Mouse (Mus musculus): Measurements from ENCODE around the gene Serpinc1. TPM values are rescaled to one million over a fixed set of nuclear protein-coding genes. Genes with fewer than 3 reads are reported as not detected.
"Not testable (repeated sequence)": the region's sequence is repeated elsewhere in the genome, so short reads cannot be mapped to it uniquely, and the experiment has no call there.

The Serpinc1 gene
- polyA plus RNA-seq, 1 experiment from 2014 or later: 2.9 TPM

DNA sequence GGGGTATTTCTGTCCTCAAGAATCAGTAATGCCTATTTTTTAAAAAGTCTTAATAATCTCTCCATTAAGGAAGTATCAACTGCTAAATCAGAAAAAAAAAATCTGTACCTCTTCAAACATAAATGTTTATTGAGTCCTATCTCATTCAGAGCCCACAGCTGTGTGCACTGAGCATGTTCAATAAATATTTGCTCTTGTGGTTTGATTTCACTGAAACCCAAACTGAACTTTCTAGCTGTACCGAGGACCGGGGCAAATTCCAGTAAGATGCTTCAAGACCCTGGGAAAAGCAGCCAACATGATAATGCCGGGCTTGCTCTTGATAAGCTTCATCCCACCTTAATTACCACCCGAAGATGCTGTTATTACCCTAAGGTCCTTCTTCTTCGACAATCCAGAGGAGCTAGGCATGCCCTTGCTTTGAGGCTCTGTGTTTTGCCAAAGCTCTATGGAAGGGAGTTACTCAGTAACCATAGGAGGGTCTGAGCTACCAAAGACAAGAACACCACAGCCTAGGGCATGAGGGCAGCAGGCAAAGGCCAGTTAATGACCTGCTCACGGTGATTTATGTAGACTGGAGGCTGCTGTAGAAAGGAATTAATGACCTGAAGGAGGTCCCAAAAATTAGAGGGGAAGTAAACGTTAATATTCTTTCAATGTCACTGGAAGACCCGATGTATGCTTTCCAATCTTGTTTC, 2.3 kb downstream of the Serpinc1 start:
- H3K27ac ChIP-seq (replicated peaks; ENCODE audit: low read depth, low read length): no peak overlapping the region
- 89% methylated on average over 8 of the region's 8 CpGs for WGBS

DNA sequence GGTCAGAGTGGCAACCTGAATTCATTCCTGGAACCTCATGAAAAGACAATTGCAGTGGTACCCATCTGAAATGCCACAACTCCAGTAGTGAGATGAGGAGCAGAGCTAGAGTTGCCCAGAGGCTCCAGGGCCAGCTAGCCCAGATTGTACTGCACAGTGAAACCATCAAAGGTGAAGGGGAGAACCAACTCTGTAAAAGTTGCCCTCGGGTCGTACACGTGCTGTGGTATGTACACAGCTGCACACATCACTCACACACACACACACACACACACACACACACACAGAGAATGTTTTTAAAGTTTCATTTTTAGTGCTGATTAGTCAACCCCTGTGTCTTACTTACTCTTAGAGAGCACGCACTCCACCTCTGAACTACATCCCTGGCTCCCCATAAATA, 3.0 kb downstream of the Serpinc1 start:
- H3K27me3 ChIP-seq (ENCODE audit: control insufficient read depth, insufficient read depth, low read length): no peaks in the 10 kb centered on the region
- ATAC-seq (ENCODE audit: low FRiP score, low TSS enrichment): no peak
- H3K4me1 ChIP-seq (ENCODE audit: control insufficient read depth, insufficient read depth, low read length): no peaks in the 10 kb centered on the region
- no peaks in the 10 kb centered on the region for H3K36me3 ChIP-seq (ENCODE audit: control insufficient read depth, insufficient read depth, low read length)
- no peak overlapping the region for H3K4me2 ChIP-seq (ENCODE audit: low read length)
- 100% methylated on average over 4 of the region's 4 CpGs for WGBS
- no peaks in the 10 kb centered on the region for H3K9me3 ChIP-seq (ENCODE audit: control insufficient read depth, low read length)
- no peak overlapping the region for H3K27ac ChIP-seq (replicated peaks; ENCODE audit: low read depth, low read length)
- no peak overlapping the region for H3K4me3 ChIP-seq (replicated peaks; ENCODE audit: low read depth, low read length)
- no peak for DNase-seq
- no peak overlapping the region for H3K9ac ChIP-seq (replicated peaks; ENCODE audit: low read length)

More for the DNA sequence above, 2.3 kb downstream of the Serpinc1 start:
- Histone ChIP-seq H3K9ac (replicated peaks; ENCODE audit: low read length) (no peak overlapping the region), H3K27me3 (ENCODE audit: control insufficient read depth, insufficient read depth, low read length) (no peaks in the 10 kb centered on the region), H3K36me3 (ENCODE audit: control insufficient read depth, insufficient read depth, low read length) (0 out of 2 replicates have a peak, but pooled peaks cover 5% of the 10 kb centered on the region), H3K4me3 (replicated peaks; ENCODE audit: low read depth, low read length) (no peak overlapping the region), H3K4me2 (ENCODE audit: low read length) (no peak overlapping the region), H3K4me1 (ENCODE audit: control insufficient read depth, insufficient read depth, low read length) (no peaks in the 10 kb centered on the region), H3K9me3 (ENCODE audit: control insufficient read depth, low read length) (no peaks in the 10 kb centered on the region)
- no peak for ATAC-seq (ENCODE audit: low FRiP score, low TSS enrichment)
- DNase-seq: no peak

DNA sequence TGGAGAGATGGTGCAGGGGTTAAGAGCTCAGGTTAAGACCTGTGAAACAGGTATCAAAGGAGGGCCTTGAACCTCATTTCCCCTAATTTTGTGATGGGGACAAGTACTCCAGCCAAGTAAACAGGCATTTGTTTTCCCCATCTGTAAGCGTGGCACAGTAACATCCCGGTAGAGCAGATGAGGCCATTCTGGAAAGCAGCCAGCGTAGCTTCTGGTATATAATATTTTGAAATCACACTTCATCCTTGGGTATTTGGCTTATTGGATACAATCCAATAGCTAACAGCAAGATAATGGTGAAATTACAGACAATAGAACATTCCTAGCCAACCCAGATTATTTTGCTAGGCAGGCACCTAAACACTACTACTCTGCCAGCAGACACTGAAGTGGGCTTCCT, 4.5 kb downstream of the Serpinc1 start:
- Histone ChIP-seq H3K27me3 (ENCODE audit: control insufficient read depth, insufficient read depth, low read length) (no peaks in the 10 kb centered on the region), H3K9ac (replicated peaks; ENCODE audit: low read length) (no peak overlapping the region), H3K27ac (replicated peaks; ENCODE audit: low read depth, low read length) (no peak overlapping the region), H3K4me1 (ENCODE audit: control insufficient read depth, insufficient read depth, low read length) (no peaks in the 10 kb centered on the region), H3K9me3 (ENCODE audit: control insufficient read depth, low read length) (no peaks in the 10 kb centered on the region), H3K4me2 (ENCODE audit: low read length) (no peak overlapping the region), H3K4me3 (replicated peaks; ENCODE audit: low read depth, low read length) (no peak overlapping the region), H3K36me3 (ENCODE audit: control insufficient read depth, insufficient read depth, low read length) (no peaks in the 10 kb centered on the region)
- WGBS: 90% methylated on average over 3 of the region's 3 CpGs
- ATAC-seq (ENCODE audit: low FRiP score, low TSS enrichment): no peak
- DNase-seq: no peak

DNA sequence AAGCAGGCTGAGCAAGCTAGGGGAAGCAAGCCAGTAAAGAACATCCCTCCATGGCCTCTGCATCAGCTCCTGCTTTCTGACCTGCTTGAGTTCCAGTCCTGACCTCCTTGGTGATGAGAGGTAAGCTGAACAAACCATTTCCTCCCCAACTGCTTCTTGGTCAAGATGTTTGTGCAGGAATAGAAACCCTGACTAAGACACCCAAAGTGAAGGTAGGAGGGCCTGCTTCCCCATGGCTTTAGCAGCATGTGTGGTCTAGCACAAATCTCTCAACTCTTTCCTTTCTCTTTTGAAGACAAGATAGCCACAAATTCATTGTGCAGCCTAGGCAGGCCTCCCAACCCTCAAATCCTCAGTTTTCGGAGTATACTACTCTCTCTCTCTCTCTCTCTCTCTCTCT, 6.3 kb downstream of the Serpinc1 start:
- ATAC-seq (ENCODE audit: low FRiP score, low TSS enrichment); H3K27ac ChIP-seq (replicated peaks; ENCODE audit: low read depth, low read length); H3K36me3 ChIP-seq (ENCODE audit: control insufficient read depth, insufficient read depth, low read length); H3K4me2 ChIP-seq (ENCODE audit: low read length); H3K9ac ChIP-seq (replicated peaks; ENCODE audit: low read length); DNase-seq; H3K4me1 ChIP-seq (ENCODE audit: control insufficient read depth, insufficient read depth, low read length); H3K27me3 ChIP-seq (ENCODE audit: control insufficient read depth, insufficient read depth, low read length); H3K4me3 ChIP-seq (replicated peaks; ENCODE audit: low read depth, low read length); H3K9me3 ChIP-seq (ENCODE audit: control insufficient read depth, low read length): not testable (repeated sequence)
- 59% methylated on average over 1 of the region's 1 CpGs for WGBS

DNA sequence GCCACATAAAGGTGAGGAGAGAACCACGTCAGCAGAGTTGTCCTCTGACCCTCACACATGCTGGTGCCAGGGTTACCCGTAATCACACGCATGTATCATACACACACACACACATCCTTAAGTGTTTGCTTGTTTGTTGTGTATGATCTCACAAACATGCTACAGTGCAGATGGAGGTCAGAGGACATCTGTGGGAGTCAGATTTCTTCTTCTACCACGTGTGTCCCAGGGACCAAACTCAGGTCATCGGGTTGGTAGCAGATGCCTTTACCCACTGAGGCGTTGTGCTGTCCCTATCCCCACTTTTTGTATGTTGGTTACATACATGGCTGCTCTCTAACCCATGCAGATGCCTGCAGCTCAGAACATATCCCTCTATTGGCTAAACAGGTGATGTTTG, 7.1 kb downstream of the Serpinc1 start:
- no peak overlapping the region for H3K4me2 ChIP-seq (ENCODE audit: low read length)
- no peaks in the 10 kb centered on the region for H3K4me1 ChIP-seq (ENCODE audit: control insufficient read depth, insufficient read depth, low read length)
- H3K9ac ChIP-seq (replicated peaks; ENCODE audit: low read length): no peak overlapping the region
- H3K9me3 ChIP-seq (ENCODE audit: control insufficient read depth, low read length): no peaks in the 10 kb centered on the region
- H3K36me3 ChIP-seq (ENCODE audit: control insufficient read depth, insufficient read depth, low read length): no peaks in the 10 kb centered on the region
- no peak overlapping the region for H3K27ac ChIP-seq (replicated peaks; ENCODE audit: low read depth, low read length)
- 88% methylated on average over 6 of the region's 6 CpGs for WGBS
- no peak overlapping the region for H3K4me3 ChIP-seq (replicated peaks; ENCODE audit: low read depth, low read length)
- DNase-seq (no peak), ATAC-seq (ENCODE audit: low FRiP score, low TSS enrichment) (no peak)
- no peaks in the 10 kb centered on the region for H3K27me3 ChIP-seq (ENCODE audit: control insufficient read depth, insufficient read depth, low read length)

DNA sequence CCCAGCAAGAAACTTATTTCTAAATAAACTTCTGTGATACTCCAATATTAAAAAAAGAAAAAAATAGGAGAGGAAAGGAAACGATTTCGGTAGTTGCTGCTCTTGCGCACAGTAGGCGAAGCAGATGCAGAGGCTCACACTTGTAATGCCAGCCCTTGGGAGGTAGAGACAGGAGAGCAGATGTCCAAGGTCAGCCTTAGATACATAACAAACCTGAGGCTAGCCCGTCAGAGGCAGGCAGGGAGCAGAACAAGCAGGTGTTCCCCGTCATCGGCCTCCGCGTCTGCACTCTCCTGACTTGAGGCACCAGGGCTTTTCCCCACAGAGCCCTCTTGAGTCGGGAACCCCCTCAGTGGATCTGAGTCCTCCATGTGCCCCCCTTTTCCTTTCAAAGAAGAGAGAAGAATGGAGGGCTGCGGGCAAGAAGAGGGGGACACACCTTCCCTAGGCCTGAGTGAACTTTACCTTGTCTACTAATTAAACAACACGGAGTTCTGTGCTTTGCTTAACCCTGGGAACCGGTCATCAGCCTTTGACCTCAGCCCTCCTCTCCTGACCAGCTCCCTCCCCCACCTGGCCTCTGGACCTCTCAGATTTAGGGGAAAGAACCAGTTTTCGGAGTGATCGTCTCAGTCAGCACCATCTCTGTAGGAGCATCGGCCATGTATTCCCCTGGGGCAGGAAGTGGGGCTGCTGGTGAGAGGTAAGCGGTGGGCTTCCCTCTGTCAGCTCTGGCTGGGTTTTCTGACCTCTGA, 8.7 kb downstream of the Serpinc1 start:
- 90% methylated on average over 17 of the region's 17 CpGs for WGBS

DNA sequence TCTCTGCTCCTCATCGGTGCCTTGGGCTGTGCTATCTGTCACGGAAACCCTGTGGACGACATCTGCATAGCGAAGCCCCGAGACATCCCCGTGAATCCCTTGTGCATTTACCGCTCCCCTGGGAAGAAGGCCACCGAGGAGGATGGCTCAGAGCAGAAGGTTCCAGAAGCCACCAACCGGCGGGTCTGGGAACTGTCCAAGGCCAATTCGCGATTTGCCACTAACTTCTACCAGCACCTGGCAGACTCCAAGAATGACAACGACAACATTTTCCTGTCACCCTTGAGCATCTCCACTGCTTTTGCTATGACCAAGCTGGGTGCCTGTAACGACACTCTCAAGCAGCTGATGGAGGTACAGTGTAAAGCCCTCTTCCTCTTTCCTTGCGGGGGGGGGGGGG, 11.0 kb downstream of the Serpinc1 start:
- H3K4me2 ChIP-seq (ENCODE audit: low read length): no peak overlapping the region
- ATAC-seq (ENCODE audit: low FRiP score, low TSS enrichment) (no peak), DNase-seq (no peak)
- H3K27me3 ChIP-seq (ENCODE audit: control insufficient read depth, insufficient read depth, low read length): no peaks in the 10 kb centered on the region
- no peak overlapping the region for H3K27ac ChIP-seq (replicated peaks; ENCODE audit: low read depth, low read length)
- no peak overlapping the region for H3K4me3 ChIP-seq (replicated peaks; ENCODE audit: low read depth, low read length)
- H3K4me1 ChIP-seq (ENCODE audit: control insufficient read depth, insufficient read depth, low read length): no peaks in the 10 kb centered on the region
- H3K9me3 ChIP-seq (ENCODE audit: control insufficient read depth, low read length): no peaks in the 10 kb centered on the region
- no peaks in the 10 kb centered on the region for H3K36me3 ChIP-seq (ENCODE audit: control insufficient read depth, insufficient read depth, low read length)
- H3K9ac ChIP-seq (replicated peaks; ENCODE audit: low read length): no peak overlapping the region
- 89% methylated on average over 14 of the region's 15 CpGs for WGBS

More for the DNA sequence above, 8.7 kb downstream of the Serpinc1 start:
- DNase-seq (no peak), ATAC-seq (ENCODE audit: low FRiP score, low TSS enrichment) (no peak)
- no peak overlapping the region for H3K4me3 ChIP-seq (replicated peaks; ENCODE audit: low read depth, low read length)
- H3K27me3 ChIP-seq (ENCODE audit: control insufficient read depth, insufficient read depth, low read length): no peaks in the 10 kb centered on the region
- no peak overlapping the region for H3K4me2 ChIP-seq (ENCODE audit: low read length)
- H3K9ac ChIP-seq (replicated peaks; ENCODE audit: low read length): no peak overlapping the region
- no peaks in the 10 kb centered on the region for H3K36me3 ChIP-seq (ENCODE audit: control insufficient read depth, insufficient read depth, low read length)
- H3K9me3 ChIP-seq (ENCODE audit: control insufficient read depth, low read length): no peaks in the 10 kb centered on the region
- H3K4me1 ChIP-seq (ENCODE audit: control insufficient read depth, insufficient read depth, low read length): no peaks in the 10 kb centered on the region
- H3K27ac ChIP-seq (replicated peaks; ENCODE audit: low read depth, low read length): no peak overlapping the region

DNA sequence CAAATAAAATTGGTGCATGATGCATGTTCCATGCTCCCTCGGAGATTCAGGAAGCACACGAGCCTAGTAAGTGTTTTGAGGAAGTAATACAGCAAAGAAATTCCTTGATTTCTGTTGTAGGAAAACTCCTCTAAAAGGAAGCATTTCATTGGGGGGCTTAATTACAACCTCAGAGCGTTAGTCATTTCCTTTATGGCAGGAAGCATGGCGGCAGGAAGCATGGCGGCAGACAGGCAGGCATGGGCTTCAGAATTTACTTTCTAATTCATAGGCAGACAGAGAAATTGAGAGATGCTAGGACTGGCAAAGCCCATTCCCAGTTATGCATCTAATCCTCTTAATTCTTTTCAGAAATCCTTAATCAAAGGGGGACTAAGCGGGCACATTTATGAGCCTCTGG, 15.5 kb downstream of the Serpinc1 start:
- no peak overlapping the region for H3K4me3 ChIP-seq (replicated peaks; ENCODE audit: low read depth, low read length)
- H3K4me1 ChIP-seq (ENCODE audit: control insufficient read depth, insufficient read depth, low read length): no peaks in the 10 kb centered on the region
- H3K27me3 ChIP-seq (ENCODE audit: control insufficient read depth, insufficient read depth, low read length): no peaks in the 10 kb centered on the region
- H3K36me3 ChIP-seq (ENCODE audit: control insufficient read depth, insufficient read depth, low read length): no peaks in the 10 kb centered on the region
- H3K27ac ChIP-seq (replicated peaks; ENCODE audit: low read depth, low read length): no peak overlapping the region
- no peak overlapping the region for H3K4me2 ChIP-seq (ENCODE audit: low read length)
- H3K9ac ChIP-seq (replicated peaks; ENCODE audit: low read length): no peak overlapping the region
- H3K9me3 ChIP-seq (ENCODE audit: control insufficient read depth, low read length): no peaks in the 10 kb centered on the region
- WGBS: 63% methylated on average over 6 of the region's 6 CpGs
- no peak for ATAC-seq (ENCODE audit: low FRiP score, low TSS enrichment)
- peak; percentile 7 for DNase-seq

DNA sequence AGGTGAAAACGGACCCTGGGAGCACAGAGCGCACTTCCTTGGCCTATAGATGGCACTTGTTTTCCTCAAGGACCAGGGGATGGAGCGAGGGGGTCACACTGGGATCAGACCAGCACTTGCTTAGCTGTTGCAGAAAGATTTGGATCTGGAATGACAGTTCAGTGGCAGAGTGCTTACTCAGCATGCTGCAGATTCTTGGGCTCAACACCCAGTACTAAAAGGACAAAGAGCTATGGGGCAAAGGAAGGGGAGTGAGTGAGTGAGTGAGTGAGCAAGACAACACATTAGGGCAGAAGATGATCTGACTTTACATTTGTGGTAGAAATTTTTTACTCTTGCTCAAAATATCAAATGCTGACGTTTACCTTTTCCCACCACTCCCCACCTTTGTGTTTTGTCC, 26.6 kb downstream of the Serpinc1 start:
- DNase-seq: no peak
- Histone ChIP-seq H3K27ac (replicated peaks; ENCODE audit: low read depth, low read length) (no peak overlapping the region), H3K4me1 (ENCODE audit: control insufficient read depth, insufficient read depth, low read length) (no peaks in the 10 kb centered on the region), H3K36me3 (ENCODE audit: control insufficient read depth, insufficient read depth, low read length) (0 out of 2 replicates have a peak, but pooled peaks cover 3% of the 10 kb centered on the region), H3K4me3 (replicated peaks; ENCODE audit: low read depth, low read length) (no peak overlapping the region), H3K27me3 (ENCODE audit: control insufficient read depth, insufficient read depth, low read length) (no peaks in the 10 kb centered on the region), H3K4me2 (ENCODE audit: low read length) (no peak overlapping the region), H3K9ac (replicated peaks; ENCODE audit: low read length) (no peak overlapping the region), H3K9me3 (ENCODE audit: control insufficient read depth, low read length) (no peaks in the 10 kb centered on the region)
- WGBS: 74% methylated on average over 4 of the region's 4 CpGs
- no peak for ATAC-seq (ENCODE audit: low FRiP score, low TSS enrichment)

All from midbrain, embryonic 14.5 days (tissue).